Mouse (Mus musculus) bone marrow, adult 2 months (tissue): ENCODE results near the gene Ercc6.
A peak's percentile ranks its signal among the peaks of the same experiment; 100 is the strongest.

Experiments used
- CTCF ChIP-seq: fragments of 200-500 bp; IDR thresholded peaks from 2 replicates; pipeline ENCODE4 v1.5.1; 2011; ENCODE audit warnings: low read length, control low read depth; ENCODE audit not compliant: control insufficient read depth, insufficient read depth
- POLR2A ChIP-seq: fragments of 200-500 bp; IDR thresholded peaks from 2 replicates; pipeline ENCODE4 v1.6.1; 2011; ENCODE audit warnings: low read depth, mild to moderate bottlenecking, control low read depth, low read length, borderline replicate concordance; ENCODE audit not compliant: control insufficient read depth

DNA sequence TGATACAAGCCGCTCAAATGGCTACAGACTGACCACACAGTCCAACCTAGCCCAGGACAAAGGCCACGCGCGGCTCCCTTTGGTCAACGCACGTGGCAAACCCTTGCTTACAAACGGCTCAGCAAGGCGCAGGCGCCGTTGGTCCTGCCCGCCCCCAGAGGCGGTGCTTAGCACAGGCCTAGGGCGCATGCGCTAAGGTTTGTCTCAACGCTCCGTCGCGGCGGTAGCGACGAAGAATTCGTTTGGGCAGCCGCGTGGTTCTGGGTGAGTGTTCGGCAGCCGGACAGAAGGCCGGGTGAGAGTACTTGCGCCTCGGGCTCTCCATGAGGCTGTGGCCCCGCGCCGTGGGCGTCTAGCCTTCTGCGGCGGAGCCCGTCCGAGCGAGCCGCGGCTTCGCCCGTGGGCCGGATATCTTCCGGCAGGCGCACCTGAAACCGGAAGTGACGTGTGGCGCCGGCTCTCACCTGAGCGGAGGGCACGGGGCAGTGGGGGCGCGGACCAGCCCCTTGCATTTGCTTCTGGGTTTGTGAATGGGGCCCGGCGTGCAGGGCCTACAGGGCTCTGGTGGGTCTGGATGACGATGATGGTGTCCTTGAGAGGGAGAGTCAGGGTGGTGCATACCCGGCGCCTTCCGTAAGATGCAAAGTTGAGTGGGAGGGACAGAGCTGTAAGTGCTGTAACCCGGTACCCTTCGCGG is at the start of gene Ercc6:
- TF ChIP-seq CTCF (no peak), POLR2A (peak; percentile 63; the same call in 1 of the 2 replicates)
